Mouse (Mus musculus) stomach, embryonic 16.5 days (tissue): Measurements from ENCODE around the gene Tuba8. TPM values are rescaled to one million over a fixed set of nuclear protein-coding genes. Genes with fewer than 3 reads are reported as not detected.
A peak's percentile ranks its signal among the peaks of the same experiment; 100 is the strongest.

Source experiments
- ATAC-seq: fragments of 200-750 bp; cut with Nextera tagmentation; 2 replicates; pipeline ENCODE4 v1.8.0; 2017; ENCODE audit warnings: moderate number of reproducible peaks, moderate TSS enrichment; ENCODE audit not compliant: insufficient read depth, low FRiP score
- H3K27ac ChIP-seq: fragments of 300-500 bp; sonication (generic); 2 replicates; pipeline ENCODE4 v1.5.1; 2014; ENCODE audit warnings: low read length
- H3K27me3 ChIP-seq: fragments of 300-500 bp; sonication (generic); 2 replicates; pipeline ENCODE4 v1.6.1; 2014; ENCODE audit warnings: low read length, control low read depth, mixed read lengths; ENCODE audit not compliant: control insufficient read depth, insufficient read depth
- H3K36me3 ChIP-seq: fragments of 300-500 bp; sonication (generic); 2 replicates; pipeline ENCODE4 v1.6.1; 2014; ENCODE audit warnings: low read length; ENCODE audit not compliant: control insufficient read depth, insufficient read depth
- H3K4me1 ChIP-seq: fragments of 300-500 bp; sonication (generic); 2 replicates; pipeline ENCODE4 v1.6.1; 2014; ENCODE audit warnings: low read length, control low read depth, mixed read lengths; ENCODE audit not compliant: control insufficient read depth, insufficient read depth
- H3K4me2 ChIP-seq: fragments of 300-500 bp; sonication (generic); 2 replicates; pipeline ENCODE4 v1.6.1; 2014; ENCODE audit warnings: low read depth, low read length, mixed read lengths
- H3K4me3 ChIP-seq: fragments of 300-500 bp; sonication (generic); replicated peaks from 2 replicates; pipeline ENCODE4 v1.5.1; 2014; ENCODE audit warnings: mild to moderate bottlenecking, low read length
- H3K9ac ChIP-seq: fragments of 300-500 bp; sonication (generic); 2 replicates; pipeline ENCODE4 v1.6.1; 2014; ENCODE audit warnings: low read length
- H3K9me3 ChIP-seq: fragments of 300-500 bp; sonication (generic); replicated peaks from 2 replicates; pipeline ENCODE4 v1.6.1; 2016; ENCODE audit warnings: low read length, control low read depth; ENCODE audit not compliant: control insufficient read depth
- WGBS: fragments of 180-500 bp; shearing (Covaris S2); extraction: QIAGEN DNeasy Blood & Tissue Kit; methylation state at CpG from one replicate; pipeline ENCODE4 v1.1.7; 2014; 5-methylcytosine and 5-hydroxymethylcytosine counted together
- polyA plus RNA-seq: library from polyadenylated mRNA; unstranded; fragments of >200 nt; fragmentation: Nextera tagmentation; extraction: Ambion mirVana; gene quantifications from 2 replicates; pipeline ENCODE4 v1.2.1, GENCODE M21; 2015

Tuba8 gene
- polyA plus RNA-seq, 1 experiment from 2014 or later: 0.81 TPM

DNA sequence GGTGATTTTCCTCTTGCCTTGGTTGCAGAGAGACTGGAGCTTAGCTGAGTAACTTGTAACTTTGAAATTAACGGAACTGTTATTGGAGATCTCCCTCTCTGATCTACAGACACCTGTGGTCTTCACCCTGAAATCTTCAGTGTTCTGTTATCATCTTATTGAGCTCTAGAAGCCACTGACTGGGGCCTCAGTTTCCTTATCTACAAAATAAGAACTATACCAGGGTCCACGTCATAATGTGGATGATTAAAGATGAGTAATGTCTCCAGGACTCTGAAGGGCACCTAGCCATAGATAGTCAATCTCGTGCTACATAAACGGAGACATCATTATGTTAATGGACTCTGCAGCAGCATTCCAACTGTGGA, 33.8 kb upstream of the Tuba8 start:
- peak overlapping the region; percentile 96 for H3K27ac ChIP-seq
- 0 out of 2 replicates have a peak, but pooled peaks cover 17% of the 10 kb centered on the region for H3K4me1 ChIP-seq
- no peaks in the 10 kb centered on the region for H3K36me3 ChIP-seq
- H3K4me2 ChIP-seq: peak overlapping the region; percentile 37; the same call in 1 of the 2 replicates
- no peak overlapping the region for H3K4me3 ChIP-seq
- H3K9ac ChIP-seq: peak overlapping the region; percentile 23; the same call in 1 of the 2 replicates
- no peak for ATAC-seq
- no peaks in the 10 kb centered on the region for H3K27me3 ChIP-seq
- WGBS: 51% methylated on average over 4 of the region's 4 CpGs
- no peaks in the 10 kb centered on the region for H3K9me3 ChIP-seq

DNA sequence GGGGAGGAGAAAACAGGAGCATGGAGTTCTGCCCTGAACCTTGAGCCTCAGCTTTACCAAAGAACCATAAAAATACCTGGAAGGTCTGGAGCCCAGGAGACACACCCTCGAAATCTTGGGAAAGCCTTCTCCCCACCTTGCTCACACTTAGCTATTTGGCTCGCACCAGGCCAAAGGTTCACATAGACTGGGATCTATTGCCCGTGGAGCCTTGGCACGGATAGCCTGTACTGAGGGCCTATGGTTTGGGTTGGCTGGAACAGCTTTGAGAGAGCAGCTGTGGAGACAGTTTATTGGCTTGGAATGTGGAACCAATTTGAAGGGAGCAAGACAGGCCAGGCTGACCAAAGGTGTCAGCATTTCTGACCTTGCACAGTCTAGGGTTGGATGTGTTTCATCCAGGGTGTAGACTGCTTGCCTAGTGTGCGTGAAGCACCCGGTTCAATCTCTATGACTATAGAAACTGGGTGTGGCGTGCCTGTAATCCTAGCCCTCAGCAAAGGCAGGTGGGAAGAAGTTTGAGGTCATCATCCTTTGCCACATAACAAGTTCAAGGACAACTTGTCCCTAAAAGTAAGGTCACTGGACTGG, 33.3 kb upstream of the Tuba8 start:
- 0 out of 2 replicates have a peak, but pooled peaks cover 17% of the 10 kb centered on the region for H3K4me1 ChIP-seq
- no peak overlapping the region for H3K4me2 ChIP-seq
- H3K9ac ChIP-seq: no peak overlapping the region
- H3K27me3 ChIP-seq: no peaks in the 10 kb centered on the region
- no peaks in the 10 kb centered on the region for H3K36me3 ChIP-seq
- no peak overlapping the region for H3K4me3 ChIP-seq
- WGBS: 80% methylated on average over 7 of the region's 7 CpGs
- no peak for ATAC-seq
- no peaks in the 10 kb centered on the region for H3K9me3 ChIP-seq
- peak overlapping the region; percentile 96 for H3K27ac ChIP-seq

DNA sequence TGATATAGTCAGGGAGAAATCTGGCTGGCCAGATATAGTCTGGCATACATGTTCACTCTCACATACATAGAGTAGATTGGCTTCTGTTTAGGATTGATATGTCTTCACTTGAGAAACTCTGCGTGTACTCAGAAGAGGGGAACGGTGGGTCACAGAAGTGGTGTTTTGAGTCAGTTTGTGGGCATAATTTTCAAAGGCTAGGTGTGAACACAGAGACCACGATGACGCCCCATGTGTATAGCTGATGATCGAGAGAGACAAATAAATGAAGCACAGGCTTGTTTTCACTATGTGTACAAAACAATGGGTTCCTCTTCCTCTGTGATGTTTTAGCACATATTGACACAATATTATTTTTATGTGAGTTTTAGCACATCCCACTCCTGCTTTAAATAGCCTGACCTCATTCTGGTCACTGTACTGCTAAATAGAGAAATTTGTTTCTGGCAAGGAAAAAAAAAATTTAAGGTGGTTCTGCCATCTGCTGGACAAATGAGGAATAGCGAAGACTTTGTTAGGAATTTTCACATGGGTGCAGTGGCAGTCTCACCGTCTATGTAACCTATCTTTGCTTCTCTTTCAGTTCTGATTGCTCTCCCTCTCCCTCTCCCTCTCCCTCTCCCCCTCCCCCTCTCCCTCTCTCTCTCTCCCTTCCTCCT, 31.7 kb upstream of the Tuba8 start:
- H3K9me3 ChIP-seq: no peaks in the 10 kb centered on the region
- no peaks in the 10 kb centered on the region for H3K36me3 ChIP-seq
- 0 out of 2 replicates have a peak, but pooled peaks cover 17% of the 10 kb centered on the region for H3K4me1 ChIP-seq
- H3K9ac ChIP-seq: no peak overlapping the region; the same call in 1 of the 2 replicates
- no peak for ATAC-seq
- H3K4me2 ChIP-seq: no peak overlapping the region
- no peaks in the 10 kb centered on the region for H3K27me3 ChIP-seq
- no peak overlapping the region for H3K27ac ChIP-seq
- 60% methylated on average over 7 of the region's 7 CpGs for WGBS
- H3K4me3 ChIP-seq: no peak overlapping the region

DNA sequence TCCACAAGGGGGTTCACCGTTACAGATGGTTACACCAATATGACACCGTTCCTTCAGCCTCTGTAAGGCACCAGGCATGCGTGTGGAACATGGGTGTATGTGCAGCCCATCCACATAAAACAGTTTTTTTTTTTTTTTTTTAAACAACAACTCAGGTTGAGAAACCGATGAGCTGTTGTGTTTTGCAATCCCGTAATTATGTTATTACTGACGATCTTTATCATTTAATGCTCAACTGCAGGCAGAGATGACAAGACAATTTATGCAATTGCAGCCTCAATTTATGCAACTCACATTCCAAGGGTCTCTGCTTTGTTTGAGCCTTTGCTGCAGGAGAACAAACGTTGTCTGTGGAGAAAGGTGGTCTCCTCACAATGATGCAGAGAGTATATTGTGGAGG, 30.6 kb upstream of the Tuba8 start:
- no peak overlapping the region for H3K4me3 ChIP-seq
- 76% methylated on average over 7 of the region's 7 CpGs for WGBS
- no peaks in the 10 kb centered on the region for H3K27me3 ChIP-seq
- H3K9me3 ChIP-seq: no peaks in the 10 kb centered on the region
- peaks cover 22% of the 10 kb centered on the region for H3K4me1 ChIP-seq
- no peak overlapping the region for H3K4me2 ChIP-seq
- H3K27ac ChIP-seq: no peak overlapping the region
- ATAC-seq: no peak
- no peaks in the 10 kb centered on the region for H3K36me3 ChIP-seq
- no peak overlapping the region for H3K9ac ChIP-seq

DNA sequence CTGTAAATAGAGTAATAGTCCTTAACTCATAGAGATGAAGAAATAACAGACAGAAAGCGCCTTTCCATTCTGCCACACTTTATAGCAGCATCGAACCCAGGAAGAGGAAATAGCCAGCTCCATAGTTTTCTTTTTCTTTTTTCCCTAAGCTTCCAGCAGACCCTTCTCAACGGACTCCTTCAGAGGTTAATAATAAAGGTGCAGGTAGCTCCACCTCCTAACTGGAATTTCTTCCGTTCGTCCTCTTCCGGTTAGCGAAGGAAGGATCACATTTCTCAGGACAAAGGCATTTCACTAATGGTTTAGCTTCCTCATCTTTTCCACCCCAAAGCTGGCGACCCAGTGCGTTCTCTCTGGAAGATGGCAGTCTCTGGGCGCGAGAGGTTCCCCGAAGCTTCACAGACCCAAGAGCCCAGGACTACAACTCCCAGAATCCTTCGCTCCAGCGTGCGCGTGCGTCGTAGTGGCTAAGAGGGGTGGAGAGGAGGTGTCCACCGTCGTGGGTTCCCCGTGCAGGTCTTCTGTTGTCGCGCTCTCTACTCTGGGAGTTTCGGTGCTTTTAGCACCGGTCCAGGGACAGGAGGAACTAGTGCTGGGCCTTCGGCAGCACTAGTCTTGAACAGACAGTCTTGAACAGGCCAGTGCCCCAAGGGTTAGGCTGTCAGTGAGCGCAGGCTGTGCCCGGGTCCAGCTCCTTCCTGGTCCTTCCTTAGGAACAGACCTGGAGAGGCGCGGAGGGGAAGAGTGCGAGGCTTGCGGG, 26.9 kb upstream of the Tuba8 start, which contains the start of gene Pex26:
TSS of gene Pex26 (plus strand) at position 254 of the 760 bp plus-strand sequence.
- Histone ChIP-seq H3K4me2 (peak within 1 kb of the TSS; percentile 93), H3K27ac (peak within 1 kb of the TSS; percentile 90), H3K9ac (peak within 1 kb of the TSS; percentile 87), H3K27me3 (no peaks in the 10 kb centered on the region), H3K4me1 (peaks cover 19% of the 10 kb centered on the region), H3K9me3 (no peaks in the 10 kb centered on the region), H3K36me3 (peaks cover 10% of the 10 kb centered on the region), H3K4me3 (peak within 1 kb of the TSS; percentile 84)
- WGBS: 2% methylated on average over 32 of the region's 32 CpGs
- ATAC-seq: peak; percentile 85

DNA sequence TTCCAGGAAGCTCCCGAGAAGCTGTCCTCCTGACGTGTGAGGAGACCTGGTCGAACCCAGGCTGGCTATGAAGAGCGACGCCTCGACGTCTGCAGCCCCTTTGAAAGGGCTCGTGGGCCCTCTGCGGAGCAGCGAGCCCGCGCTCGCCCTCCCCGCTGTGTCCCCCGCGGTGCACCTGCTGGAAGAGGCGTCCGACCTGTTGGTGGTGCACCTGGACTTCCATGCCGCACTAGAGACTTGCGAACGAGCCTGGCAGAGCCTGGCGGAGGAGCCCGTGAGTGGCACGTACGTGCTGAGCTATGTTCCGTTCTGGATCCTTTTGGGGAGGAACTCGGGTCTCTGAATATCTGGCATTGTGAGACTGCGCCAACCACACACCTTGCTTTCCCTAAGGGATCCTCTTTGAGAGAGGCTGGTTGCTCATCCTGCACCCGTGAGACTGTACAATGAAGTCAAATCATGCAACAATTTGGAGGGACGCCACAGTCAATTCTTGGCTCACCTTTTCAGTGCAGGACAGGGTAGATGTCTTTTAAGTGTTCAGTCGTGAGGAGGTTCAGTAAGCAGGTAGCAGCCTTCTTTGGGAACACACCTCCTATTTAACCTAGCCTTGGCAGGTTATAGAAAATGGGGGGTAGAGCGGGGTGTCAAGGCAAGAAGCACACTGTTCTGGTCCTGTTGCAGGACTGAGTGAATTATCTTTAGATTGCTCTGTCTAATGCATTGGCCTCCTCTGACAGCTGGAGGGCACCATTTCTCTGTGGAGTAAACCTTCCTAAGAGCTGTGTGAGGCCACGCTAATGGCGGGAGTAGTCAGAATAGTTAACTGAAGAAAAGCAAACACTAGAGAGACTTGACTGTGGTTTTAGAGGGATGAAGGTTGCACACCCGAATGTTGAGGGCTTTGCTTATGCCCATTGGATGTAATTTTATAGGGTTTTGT, 26.0 kb upstream of the Tuba8 start:
- no peaks in the 10 kb centered on the region for H3K27me3 ChIP-seq
- no peaks in the 10 kb centered on the region for H3K9me3 ChIP-seq
- H3K4me3 ChIP-seq: peak overlapping the region; percentile 84
- H3K9ac ChIP-seq: peak overlapping the region; percentile 87
- peak; percentile 74 for ATAC-seq
- peak overlapping the region; percentile 93 for H3K4me2 ChIP-seq
- H3K4me1 ChIP-seq: peaks cover 19% of the 10 kb centered on the region
- peaks cover 10% of the 10 kb centered on the region for H3K36me3 ChIP-seq
- 2% methylated on average over 35 of the region's 35 CpGs for WGBS
- H3K27ac ChIP-seq: peak overlapping the region; percentile 90

DNA sequence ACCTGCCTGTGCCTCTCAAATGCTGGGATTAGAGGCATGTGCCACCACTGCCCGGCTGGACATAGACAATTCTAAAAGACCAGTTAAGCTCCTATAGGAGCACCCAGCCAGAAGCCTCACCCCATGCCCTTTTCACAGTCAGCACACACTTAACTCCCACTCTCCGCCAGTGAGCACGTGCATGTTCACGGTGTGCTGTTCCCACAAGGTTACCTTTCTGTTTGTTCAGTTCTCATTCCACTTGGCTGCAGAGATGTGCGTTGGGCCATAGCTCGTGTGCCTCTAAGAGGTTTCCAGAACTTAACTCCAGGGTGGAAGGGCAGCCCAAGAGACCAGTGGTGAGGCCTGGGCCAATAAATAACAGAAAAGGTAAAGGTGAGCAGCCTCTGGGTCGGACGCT, 25.3 kb upstream of the Tuba8 start:
- Histone ChIP-seq H3K27me3 (no peaks in the 10 kb centered on the region), H3K27ac (peak overlapping the region; percentile 55; the same call in 1 of the 2 replicates), H3K9me3 (no peaks in the 10 kb centered on the region), H3K36me3 (peaks cover 10% of the 10 kb centered on the region), H3K4me1 (peaks cover 19% of the 10 kb centered on the region), H3K9ac (peak overlapping the region; percentile 87), H3K4me3 (peak overlapping the region; percentile 84), H3K4me2 (peak overlapping the region; percentile 93)
- WGBS: 67% methylated on average over 8 of the region's 8 CpGs
- ATAC-seq: 0 out of 2 replicates have a peak, but pooled peaks have one; percentile 16

DNA sequence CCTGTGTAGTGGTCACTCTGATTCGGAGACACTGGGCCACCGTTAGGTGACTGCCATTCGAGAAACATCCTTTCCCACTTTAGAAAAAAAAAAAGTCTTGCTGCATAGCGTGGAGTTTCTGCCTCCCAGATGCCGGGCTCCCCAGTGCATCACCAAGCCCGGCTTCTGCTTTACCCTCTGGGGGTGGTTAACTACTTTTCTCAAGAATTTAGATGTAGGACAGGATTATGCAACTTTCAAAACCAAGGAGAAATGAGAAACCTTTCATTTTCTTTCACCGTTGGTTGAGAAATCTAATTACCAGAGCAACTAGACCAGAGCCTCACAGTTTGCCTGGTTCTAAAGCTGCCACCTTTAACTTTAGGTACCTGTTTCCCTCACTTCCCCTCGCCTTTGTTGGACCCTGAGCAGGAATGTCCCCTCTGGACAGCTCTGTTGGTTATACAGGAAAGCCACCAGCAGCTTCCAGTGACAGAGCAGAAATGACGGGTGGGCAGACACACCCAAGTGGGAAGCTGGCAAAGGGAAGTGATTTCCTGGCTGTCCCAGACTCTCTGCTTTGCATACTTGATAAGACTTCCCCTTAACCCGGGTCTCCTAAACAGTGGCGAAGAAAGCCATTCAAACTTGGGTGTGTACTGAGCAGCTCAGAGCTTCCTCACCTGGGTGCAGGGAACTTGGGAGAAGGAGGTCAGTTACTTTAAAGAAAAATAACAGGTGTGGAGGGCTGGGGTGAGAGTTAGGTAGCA, 19.1 kb upstream of the Tuba8 start:
- 71% methylated on average over 11 of the region's 11 CpGs for WGBS
- H3K36me3 ChIP-seq: peaks cover 16% of the 10 kb centered on the region

More for the DNA sequence above, 19.1 kb upstream of the Tuba8 start:
- Histone ChIP-seq H3K27me3 (no peaks in the 10 kb centered on the region), H3K27ac (no peak overlapping the region), H3K4me1 (peaks cover 9% of the 10 kb centered on the region; the same call in 1 of the 2 replicates), H3K4me3 (no peak overlapping the region), H3K9ac (no peak overlapping the region), H3K9me3 (no peaks in the 10 kb centered on the region), H3K4me2 (no peak overlapping the region)
- no peak for ATAC-seq
